Mouse (Mus musculus): ENCODE measurements at regions not wholly inside any gene's neighbourhood (a gene's known extent, or its start where the extent isn't known, plus 50 kb on each side); places are given as distances from the start of the nearest gene placed in this dataset.

DNA sequence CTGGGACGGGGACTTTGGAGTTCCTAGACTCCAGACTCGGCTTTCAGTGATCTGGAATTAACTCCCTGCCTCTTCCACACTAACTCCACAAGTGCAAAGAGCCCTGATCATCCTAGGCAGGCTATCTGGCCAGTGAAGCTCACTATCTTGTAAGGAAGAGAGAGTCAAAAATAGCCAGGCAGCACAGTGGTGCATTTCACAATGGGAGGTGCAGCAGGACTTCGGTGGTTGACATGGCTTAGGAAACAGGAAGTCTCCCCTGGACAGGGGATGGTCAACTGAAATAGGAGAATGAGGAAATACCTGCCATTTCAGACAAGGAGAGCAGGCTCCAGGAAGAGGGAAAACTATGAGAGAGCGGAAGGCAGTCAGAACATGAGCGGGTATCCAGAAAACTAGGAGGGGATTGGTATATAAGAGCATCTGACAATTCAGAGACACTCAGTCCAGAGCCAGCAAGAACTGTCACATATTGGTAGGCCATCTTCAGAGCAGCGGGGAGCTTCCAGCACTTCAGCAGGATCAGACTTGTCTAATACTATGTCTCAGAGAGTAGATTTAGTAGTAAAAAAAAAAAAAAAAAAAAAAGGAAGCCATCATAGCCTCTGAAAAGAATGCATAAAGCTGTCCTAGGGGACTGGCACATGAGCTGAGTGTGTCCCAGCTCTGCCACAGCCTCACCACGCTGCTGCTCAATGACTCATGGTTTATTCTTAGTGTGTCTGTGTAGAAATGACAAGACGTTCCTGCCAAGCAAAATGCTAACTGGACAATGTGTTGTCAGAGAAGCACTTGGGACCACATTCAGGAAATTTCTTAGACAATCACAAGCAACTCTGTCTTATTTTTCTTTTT, 184.5 kb upstream of the Cpeb2 start:
- DNase-seq = no peak

DNA sequence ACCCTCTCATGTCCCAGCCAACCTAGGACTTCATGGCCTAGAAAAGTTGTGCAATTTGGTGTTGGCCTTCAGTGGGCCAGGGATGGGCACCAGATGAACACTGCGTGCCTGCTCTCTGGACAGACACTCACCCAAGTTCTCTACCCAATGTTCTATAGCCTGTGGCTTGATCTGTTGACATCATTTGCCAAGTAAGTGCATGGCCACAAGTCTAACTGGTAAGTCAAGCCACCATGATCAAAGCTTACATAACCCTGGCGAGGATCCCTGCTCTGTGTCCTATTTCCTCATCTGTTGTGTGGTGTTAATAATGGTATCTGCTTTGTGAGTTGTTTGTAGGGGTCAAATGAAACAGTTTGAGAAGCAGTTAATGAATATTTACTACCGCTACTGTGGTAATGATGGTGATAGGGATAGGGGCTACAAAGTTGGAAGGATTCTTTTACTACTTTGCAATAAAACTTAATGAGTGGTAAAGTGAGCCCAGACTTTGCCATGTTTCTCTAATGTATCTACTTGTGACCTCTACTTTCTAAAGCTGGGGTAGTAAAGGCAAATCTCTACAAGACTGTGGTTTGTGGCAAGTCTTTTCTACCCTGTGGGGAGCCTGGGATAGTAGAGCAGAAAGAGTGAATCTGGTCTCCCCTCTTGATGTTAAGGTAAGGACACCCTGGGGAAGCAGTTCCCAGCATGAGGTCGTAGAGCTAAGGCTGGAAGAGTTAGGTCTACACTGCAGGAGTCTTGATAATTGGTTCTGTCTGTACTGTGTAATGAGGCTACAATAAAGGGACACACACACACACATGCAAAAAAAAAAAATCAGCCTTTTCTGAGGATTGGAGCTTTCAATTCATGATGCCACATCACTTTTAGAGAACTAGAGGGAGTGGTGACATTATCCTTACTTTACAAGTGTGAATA, 183.3 kb upstream of the Cpeb2 start:
- DNase-seq = no peak

DNA sequence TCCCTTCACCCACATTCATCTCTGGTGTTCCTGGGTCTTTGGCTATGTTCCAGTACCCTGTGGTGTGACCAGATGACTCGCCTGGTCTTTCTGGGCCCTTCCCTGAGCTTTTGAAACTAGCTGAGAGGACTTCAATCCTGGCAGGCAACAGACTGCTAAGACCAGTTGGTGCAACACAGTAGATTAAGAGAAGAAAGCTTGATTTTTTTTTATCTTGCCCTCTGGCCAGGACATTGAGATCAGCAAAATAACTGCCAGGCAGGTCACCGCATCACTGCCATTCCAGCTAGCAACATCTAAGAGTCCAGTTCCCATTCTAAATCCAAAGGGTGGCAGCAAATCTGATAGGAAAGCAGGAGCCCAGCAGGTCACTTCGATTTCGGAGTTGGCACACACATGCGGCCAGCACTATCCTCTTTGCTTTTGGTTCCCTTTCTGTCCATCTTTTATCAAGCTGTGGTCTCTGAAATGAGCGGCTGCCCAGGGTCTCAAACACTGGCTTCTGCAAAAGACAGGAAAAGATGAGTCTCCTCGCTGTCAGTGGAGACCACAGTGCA, 181.9 kb upstream of the Cpeb2 start:
- no peak for DNase-seq

DNA sequence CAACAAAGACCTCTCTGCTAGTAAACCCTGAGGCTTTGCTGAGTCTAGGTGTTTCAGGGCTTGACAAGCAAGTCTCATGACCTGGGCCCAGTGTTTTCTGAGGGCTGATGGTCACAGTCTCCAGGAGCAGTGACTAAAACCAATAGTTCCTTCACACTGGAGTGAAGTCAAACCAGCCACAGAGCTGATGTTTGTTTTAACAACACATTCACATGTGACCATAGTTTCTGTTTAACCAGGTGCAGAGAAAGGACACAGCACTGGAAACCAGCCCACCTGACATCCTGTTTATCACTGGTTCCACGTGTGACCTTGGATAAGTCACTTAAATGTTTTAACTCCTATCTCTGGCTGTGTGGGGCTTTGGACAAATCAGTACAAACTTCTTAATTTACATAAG, 180.3 kb upstream of the Cpeb2 start:
- DNase-seq = no peak

- DNase-seq = no peak
These were observed 178.4 kb upstream of the Cpeb2 start for GRCm38 (mm10) chr5:43054586-43054985.

DNA sequence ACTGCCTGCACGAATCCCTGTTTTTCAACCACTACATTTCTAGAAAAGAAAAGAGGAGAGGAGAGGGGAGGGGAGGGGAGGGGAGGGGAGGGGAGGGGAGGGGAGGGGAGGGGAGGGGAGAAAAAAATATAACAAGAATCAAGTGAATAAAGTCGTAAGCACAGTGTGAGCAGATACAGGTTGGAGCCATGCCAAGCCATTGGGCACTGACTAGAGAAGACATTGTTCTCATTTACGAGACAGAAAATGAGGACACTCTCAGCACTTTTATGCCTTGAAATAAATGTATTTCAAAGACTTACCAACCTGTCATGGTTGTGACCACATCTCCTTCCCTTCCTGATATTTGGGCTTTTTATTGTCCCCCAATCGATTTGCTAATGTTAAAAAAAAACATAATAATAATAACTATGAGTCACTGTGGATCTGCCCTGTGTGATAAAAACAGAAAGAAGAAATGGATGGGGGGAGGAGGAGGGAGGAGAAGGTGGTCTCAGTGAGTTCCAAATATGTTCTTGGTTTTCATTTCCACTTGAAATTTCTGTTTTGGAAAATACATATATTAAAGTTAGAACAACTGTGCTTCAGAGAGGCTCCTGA, 177.8 kb upstream of the Cpeb2 start:
- DNase-seq = no peak

DNA sequence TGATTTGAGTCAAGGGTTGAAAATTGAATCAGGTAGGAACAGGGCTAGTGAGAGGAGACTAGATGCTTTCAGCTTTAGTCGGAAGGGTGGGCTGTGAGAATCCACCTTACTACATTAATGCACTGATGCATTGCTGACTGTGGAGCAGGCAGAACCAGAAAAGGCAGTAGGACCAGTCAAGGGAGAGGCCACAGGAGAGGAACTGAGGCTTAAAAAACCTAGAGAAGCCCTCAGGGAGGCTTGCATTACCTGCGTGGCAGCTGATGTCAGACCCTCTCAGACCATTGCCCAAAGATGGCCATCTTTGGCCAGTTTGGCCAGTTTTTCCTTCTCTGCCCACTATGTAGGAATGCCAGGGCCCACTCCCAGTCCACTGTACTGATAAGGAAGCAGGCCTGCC, 176.5 kb upstream of the Cpeb2 start:
- DNase-seq = no peak

GRCm38 (mm10) chr5:43061243-43061642, 171.7 kb upstream of the Cpeb2 start:
- no peak for DNase-seq

DNA sequence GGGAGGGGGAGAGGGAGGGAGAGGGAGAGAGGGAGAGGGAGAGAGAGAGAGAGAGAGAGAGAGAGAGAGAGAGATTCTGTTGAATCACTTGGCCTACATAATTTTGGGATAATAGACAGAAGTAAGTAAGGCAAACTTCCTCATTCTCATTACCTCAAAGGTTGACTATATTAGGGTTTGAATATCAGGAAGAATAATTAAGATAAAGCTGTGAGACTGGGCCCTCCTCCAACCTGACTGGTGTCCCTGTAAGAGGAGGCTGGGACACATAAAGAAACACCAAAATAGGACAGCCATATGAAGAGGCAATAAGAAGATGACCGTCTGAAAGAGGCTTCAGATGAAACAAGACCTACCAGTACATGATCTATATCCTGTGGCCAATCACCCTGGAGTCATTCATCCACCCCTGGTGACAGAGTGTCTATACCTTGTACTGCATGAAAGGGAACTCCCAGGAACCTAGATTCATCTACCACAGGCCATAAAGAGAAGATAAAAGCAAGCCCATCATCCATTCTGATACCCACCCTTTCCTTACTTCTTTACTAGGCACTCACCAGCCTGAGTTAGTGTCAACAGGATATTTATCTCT, 171.1 kb upstream of the Cpeb2 start:
- no peak for DNase-seq

- DNase-seq = no peak
These were observed 170.5 kb upstream of the Cpeb2 start for GRCm38 (mm10) chr5:43062499-43062898.

DNA sequence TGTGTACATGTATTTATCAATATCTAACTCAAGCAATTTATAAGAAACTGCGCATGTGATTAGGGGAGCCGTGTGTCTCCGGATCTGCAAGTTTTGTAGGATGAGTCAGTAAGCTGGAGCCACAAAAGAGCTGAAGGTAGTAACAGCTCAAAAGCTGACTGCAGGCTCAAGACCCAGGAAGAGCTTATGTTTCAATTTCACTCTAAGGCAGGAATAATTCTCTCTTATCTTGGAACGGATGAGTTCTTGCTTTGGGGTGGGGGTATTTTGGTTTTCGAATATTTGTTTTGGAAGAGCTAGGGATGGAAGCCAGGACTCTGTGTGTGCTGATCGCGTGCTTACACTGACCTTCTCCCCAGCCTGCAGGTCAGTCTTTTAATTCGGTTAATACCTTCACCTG, 169.6 kb upstream of the Cpeb2 start:
- no peak for DNase-seq

- DNase-seq = no peak
These were observed 161.4 kb upstream of the Cpeb2 start for GRCm38 (mm10) chr5:43071541-43071940.

DNA sequence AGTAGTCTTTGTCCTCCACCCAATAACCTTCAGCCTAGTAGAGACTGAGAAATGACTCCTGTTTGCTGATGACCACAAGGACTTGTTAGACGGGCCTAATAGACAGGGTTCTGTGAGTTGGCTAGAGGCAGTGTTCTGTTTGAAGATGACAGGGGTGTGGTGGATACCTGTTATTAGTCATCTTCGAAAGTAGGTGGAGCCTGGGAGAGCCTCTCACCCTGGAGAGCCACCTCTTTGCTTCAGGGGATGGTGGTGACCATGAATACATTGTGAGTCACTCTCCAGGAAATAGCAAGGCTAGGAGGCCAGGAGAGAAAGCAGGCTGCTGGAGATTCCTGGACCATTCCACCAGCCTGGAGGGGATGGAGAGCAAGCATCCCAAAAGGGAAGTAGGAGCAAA, 160.6 kb upstream of the Cpeb2 start:
- DNase-seq = no peak

DNA sequence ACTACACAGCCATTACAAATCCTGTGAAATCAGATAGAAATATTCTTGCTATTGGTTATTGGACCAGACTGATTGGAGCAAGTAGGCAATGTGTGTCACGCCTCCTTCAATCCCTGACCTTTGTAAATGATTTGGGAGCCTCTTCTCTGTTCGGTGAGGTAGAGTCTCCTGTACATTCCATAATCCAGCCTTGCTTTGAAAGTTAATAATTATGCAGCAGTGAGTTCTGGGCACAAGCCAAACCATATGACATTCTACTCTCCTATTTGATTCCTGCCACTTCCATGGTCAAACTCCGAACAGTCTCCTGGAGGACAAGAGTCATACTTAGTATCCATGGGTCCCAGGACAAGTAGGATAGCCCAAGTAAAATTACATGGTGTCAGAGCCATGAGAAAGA, 158.4 kb upstream of the Cpeb2 start:
- DNase-seq = no peak

DNA sequence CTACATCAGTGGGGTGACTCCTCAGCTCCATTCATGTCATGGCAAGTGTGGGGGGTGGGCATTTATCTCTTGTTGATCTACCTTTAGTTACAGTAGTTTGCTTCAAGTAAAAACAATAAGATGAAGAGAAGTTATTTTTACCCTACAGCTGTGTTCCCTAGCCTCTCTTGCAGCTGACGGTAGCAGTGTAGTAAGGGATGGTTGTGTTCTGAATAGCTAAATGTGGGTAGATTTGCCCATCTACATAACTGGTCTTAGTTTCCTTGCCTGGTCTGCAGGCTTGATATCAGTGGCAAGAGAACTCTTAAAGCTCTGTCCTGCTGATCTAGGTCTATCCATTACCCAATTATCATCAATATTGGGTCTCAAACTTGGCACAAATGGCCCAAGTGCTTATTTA, 152.7 kb upstream of the Cpeb2 start:
- DNase-seq = no peak

- DNase-seq = peak; percentile 13
These were observed 151.1 kb upstream of the Cpeb2 start for GRCm38 (mm10) chr5:43081561-43082534.

- no peak for DNase-seq
These were observed 145.9 kb upstream of the Cpeb2 start for GRCm38 (mm10) chr5:43087077-43087476.

DNA sequence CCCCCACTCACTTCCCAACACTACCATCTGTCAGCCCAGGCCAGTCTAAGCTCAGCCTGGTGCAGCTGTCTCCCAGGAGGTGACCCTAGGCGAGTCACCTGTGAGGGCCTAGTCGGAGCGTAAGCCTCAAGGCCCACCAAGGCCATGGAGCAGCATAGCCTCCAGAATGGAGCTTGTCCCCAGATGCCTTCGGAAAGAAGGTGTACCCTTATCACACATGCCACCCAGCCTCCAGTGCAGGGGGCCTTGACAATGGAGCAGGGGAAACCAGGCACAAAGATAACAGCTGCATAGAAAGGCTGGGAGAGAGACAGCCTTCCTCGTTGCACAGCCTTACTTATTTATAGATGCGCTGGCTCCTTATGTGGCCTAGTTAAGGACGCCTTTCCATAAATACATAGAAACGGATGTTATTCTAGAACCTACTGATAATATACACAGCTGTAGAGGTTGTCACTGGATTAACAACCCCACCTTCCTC, 145.0 kb upstream of the Cpeb2 start:
- DNase-seq = no peak

DNA sequence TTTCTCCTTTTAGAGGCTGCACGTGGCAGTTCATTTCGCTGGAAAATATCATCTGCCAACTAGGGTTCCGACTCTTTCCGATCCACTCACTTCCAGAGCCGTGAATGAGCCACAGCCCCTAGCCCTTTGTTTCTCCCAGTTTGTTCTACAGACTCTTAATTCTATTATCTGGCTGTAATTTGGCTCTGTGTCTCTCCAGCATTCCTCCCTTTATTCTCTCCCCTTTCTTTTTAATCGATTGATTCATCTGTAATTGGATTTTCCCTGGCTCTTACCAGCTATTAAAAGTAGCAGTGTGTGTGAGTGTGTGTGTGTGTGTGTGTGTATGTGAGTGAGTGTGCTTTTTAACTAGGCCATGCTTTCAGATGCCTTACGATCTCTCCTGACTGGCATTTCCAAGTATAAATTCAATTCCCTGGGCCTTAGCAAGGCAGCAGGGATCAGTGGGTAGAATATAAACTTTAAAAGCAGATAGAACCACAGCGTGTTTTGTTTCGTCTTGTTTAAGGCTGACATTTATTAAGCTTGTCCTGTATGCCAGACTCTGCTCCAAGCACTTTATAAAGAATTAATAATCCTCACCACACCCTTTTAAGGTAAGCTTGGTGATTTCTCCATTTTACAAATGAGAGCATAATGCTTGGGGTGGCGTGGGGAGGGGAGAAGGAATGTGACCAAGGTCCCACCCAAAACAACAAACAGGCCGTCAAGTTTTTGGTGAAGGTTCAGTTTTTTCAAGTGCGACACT, 144.1 kb upstream of the Cpeb2 start:
- no peak for DNase-seq

GRCm38 (mm10) chr5:43089475-43089874, 143.5 kb upstream of the Cpeb2 start:
- no peak for DNase-seq

DNA sequence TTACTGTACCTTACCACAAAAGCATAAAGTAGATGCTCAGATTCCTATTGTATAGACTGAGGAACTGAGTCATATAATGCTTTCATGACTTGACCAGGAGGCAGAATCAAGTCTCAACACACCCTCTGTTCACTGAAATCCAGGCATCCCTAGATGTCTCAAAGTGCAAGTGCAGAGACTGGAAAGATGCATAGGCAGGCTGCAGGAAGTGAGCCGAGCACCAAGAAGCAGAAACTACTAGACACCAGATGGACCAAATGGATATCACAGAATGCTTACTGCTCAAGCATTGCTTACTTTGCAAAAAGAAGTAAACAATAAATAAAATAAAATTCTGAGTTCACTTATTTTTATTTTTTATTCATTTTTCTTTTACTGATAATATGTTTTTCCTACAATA, 143.0 kb upstream of the Cpeb2 start:
- DNase-seq = no peak

Data from thymus, postnatal 4 days (tissue).